Mouse (Mus musculus) small intestine, adult 2 months (tissue): Measurements from ENCODE around the gene Sik3.

Experiments
- CTCF ChIP-seq: fragments of 200-500 bp; IDR thresholded peaks from 2 replicates; pipeline ENCODE4 v1.5.1; 2012; ENCODE audit warnings: low read depth, mild to moderate bottlenecking, control low read depth, inconsistent platforms, low read length, moderate library complexity, mixed read lengths; ENCODE audit not compliant: insufficient replicate concordance, insufficient read length; ENCODE audit errors: extremely low read depth
- POLR2A ChIP-seq: fragments of 200-500 bp; IDR thresholded peaks from 2 replicates; pipeline ENCODE4 v1.6.1; 2012; ENCODE audit warnings: low read depth, mild to moderate bottlenecking, control low read depth, inconsistent platforms, low read length, moderate library complexity

GRCm38 (mm10) chr9:46122731-46123130 is 110.1 kb downstream of the Sik3 start:
- TF ChIP-seq POLR2A (no peak), CTCF (no peak)
